Mouse (Mus musculus): ENCODE results near the gene Btbd1.

The Btbd1 gene

DNA sequence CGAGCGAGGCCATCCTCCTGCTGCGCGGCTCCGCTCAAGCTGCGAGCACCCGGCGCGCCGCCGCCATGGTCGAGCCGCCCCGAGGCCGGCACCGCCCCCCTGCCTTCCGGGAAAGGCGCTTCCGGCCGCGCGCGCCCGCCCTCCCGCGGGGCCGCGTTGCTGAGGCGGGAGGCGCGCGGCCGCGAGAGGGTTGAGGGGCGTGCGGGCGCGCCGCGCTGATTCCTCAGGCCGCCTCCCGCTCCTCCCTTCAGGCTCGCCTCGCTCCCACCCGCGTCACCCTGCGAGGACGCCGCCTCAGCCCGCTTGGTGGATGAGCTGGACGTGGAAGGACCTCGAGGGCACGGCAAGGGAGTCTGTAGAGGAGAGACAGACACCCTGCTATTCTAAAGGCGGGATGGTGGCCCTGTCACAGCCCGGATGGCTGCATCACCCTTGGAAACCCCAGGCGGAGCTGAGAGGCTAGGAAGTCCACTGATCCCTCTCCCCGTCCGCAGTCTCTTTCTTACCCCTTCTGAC is at the start of gene Btbd1:
Btbd1 (minus strand) TSS at position 53 of the 516 bp plus-strand sequence.
- DNase-seq: no peak

DNA sequence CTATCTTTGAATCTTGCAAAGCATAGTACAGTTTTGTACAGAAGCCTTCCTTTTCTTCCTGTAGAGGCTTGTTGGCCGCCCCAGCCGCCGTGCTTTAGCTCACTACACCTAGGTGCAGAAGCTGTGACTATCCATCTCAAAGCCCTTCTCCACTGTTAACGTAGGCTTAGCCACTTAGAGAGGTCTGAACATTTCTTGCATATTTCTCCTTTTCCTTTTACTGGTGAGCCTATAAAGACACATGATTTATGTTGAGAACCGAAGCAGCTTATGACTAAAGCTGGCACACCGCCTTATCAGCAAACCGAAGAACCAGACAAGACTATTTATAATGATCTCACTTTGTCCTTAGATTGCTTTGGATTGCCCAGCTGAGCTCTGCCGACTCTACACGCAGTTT is 46.1 kb upstream of the Btbd1 start:
- no peak for DNase-seq

DNA sequence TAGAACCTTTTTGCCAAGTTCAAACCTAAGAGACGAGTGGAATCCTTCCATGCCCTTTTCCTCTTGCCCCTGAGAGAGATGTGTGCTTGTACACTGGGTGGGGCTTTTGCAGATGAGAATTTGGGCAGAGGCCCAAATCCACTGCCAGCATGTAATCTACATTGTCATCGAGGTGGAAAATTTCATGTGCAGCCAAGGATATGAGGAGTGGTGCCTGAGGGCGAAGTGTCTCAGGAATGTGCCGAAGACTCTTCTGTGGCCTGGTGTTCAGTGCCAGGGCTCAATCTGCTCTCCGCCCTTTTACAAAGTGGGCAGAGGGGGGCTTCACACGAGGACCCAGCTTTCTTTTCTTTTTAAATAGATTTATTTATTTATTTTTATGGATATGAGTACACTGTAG is 45.4 kb upstream of the Btbd1 start:
- no peak for DNase-seq

DNA sequence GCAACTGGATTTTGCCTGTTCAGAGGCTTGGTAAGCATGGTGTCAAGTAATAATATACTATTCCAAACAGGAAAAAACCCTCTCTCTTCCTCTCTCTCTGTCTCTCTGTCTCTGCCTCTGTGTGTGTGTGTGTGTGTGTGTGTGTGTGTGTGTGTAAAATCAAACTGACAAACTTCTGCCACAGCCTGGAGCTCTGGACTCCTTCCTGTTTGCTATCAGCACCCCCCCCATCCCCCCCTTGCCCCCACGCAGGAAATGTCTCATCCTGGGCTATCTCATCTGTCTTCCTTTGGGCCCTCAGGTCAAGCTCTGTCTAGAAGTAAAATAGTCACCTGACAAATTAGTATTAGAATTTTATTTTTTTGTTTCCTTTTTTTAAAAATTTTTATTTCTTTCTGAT is 44.6 kb upstream of the Btbd1 start:
- no peak for DNase-seq

DNA sequence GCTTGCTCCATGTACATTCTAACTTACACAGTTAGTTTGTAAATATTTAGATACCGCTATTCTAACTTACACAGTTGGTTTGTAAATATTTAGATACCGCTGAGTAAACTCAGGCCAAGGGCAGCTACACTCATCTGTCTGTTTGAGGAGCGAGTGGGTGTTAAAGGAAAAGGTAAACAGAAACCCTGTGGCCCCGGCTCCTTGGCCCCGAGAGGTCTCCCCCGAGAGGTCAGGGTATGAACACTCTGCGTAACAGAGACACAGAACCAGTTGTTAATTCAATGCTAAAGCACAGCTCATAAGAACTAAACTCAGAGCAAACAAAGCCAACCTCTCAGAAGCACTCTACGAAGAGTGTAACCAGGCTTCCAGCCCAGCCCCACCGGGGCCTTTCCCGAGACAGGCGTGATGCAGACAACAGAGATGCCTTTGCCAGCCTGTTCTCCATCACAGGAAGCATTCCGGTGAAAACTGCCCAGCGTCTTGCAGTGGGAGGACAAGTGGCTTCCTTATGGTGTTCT is 43.3 kb upstream of the Btbd1 start:
- no peak for DNase-seq

DNA sequence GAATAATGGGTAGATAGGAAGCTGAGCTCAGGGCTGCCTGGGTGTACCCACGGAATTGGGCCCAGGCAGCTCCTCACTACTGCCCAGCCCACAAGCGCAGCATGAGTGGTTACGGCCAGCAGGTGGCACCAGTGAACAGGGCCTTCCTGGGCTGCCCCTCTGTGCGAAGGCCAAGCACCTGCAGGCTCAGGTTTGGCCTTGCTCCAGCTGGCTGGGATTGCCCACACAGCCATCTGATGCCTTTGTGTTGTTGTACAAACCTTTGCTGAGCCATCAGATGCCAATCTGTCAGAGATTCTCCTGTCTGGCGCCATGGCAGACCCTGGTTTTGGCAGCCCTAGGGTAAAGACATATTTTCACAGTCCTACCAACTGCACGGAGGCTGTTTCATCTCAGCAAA is 38.9 kb upstream of the Btbd1 start:
- peak; percentile 97 for DNase-seq

DNA sequence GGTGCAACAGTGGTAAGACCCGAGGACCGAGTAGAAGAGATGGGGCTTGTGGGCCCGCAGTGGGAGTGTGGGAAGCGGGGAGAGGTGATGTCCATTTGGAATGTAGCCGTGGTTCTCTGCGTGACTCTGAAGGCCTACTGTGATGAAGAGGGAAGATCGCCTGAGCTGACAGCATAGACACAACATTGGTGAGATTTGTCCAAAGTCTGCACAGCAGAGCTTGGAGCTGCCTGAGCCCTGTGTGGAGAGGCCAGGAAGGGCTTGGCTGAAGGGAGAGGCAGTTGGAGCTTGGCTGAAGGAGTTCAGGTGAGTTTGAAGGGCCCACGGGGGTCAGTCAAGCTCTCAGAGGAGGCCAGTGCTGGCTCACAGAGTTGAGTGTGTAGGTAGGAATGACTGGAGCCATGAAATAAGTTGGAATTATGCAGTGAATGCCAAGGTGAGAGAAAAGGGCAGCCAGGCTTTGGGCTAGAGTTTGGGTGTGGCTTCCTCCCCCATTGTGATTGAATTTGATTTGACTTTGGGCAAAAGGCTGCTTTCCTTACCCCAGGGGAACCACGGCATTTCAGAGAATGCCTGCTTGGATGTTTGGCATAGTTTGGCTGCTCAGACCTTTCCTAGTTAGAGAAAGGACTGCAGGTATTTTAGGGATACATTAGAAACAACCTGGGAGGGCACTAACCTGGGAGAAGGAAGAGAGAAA is 38.1 kb upstream of the Btbd1 start:
- no peak for DNase-seq

DNA sequence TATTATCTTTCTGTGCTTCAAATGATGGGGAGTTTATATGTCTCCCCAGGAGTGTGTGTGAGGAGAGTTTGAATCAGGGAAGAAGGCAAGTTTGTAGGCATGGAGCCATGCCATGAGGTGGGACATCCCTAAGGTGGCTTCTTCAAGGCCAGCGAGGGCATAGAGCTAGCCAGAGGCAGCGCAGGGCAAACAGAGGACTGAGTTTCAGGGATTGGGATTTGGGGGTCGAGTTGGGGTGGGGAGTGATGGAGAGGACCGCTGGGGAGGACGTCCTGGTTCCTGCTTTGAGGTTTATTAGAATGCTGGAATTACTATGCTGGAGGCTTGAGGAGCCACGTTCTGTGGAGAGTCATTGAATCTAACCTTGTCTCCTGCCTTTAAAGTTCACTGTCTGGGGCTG is 36.7 kb upstream of the Btbd1 start:
- DNase-seq: no peak

DNA sequence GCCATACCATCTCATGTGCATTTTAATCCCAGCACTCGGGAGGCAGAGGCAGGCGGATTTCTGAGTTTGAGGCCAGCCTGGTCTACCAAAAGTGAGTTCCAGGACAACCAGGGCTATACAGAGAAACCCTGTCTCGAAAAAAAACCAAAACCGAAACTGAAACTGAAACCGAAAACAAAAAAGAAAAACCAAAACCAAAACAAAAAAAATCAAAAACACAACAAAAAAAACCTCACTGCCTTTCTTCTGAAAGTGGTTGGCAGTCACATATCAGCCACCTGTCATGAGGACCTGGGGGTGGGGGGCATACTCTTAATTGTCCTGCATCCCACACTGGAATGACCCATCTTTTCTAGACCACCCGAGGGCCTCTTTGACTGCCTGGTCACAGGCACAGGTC is 35.3 kb upstream of the Btbd1 start:
- no peak for DNase-seq

DNA sequence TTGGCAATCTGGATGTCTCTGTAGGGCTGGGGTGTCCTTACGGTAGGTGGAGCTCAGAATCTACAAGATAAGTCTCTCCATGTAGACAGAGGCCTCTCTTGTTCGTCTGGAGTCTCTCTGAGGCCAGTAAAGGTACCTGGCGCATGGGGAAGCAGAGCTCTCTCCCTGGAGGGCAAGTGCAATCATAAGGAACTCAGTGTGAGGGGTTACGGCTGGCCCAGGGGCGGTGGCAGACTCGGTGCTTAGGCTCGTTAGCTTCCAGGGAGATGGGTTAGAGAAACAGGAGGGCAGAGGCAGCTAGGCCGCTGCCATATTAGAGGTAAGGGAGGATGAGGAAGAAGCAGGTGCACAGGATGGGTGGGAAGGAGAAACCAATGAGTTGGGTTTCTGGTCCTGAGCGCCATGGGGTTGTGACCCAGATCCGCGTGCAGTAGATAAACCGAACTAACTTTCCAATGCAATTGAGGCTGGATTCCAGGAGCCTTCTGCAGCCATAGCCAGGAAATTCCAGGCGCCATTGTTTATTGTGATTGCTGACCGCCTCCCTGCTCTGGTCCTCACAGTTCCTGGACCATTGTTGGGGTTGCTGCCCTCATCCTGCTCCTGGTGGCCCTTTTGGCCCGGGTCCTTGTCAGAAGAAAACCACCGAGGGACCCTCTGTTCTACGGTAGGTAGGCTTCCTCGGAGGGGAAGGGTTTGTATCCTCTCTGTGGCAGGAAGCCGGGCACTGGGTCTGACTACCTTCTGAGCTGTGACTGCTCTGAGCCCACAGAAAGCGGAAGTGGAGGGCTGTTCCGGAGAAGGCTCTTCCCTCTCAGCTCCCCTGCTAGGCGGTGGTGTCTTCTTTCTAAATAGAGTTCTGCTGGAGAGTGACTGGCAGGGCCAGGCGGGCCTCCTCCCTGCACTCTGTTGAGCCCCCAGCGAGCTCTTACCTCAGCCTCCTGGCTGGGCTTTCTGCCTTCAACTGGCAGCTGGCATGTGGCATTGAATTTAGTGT is 33.7 kb upstream of the Btbd1 start:
- no peak for DNase-seq

DNA sequence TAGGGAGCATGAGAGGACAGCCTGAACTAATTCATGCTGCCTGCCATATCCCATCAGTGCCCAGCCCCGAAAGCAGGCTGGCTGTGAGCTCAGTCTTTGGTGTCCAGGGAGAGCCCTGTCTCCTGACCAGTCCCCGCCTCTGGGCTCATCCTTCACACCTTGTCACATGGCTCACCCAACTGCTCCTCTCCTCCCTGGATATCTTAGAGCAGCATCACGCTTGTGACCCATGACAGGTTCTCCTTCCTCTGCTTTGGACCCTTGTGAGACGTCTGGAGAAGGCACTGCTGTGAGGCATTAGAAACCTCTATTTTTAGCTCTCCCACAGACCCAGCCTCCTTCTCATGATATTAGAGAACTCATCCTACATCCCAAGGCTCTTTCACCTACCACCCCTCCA is 32.7 kb upstream of the Btbd1 start:
- DNase-seq: no peak

DNA sequence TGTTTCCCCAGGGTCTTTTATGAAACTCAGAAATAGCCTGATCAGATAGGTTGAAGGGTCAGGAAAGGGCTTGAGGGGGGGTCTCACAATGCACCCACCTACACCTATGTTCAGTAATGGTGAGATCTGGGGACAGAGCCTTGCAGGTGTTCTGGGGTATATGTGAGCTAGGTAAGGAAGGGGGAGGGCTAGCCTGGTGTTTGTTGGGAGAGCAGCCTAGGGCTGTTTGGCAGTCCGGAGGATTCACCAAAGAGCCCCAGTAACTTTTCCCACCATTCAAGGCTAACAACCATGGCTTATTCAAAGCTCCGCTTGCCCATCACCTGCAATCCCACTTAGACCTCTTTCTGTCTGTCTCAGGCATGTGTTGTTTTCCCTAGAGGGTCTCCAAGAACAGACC is 32.2 kb upstream of the Btbd1 start:
- DNase-seq: no peak

DNA sequence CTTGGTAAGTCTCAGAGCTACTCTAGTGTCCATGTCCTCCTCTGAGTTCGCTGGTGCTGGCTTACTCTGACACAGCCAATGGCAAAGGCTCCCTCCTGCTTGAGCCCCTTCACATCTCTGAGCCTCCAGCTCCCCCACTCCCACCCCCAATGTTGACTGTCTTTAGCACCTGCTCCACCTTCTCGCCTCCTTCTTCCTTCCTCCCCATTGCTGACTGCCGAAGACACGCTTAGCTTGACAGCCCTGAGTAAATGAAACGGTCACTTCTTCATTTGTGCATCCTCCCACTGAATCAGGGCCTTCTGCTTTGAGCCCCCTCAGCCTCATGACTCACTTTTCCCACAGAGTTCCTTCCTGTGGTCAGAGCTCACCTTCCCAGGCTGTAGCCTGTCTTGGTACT is 31.8 kb upstream of the Btbd1 start:
- DNase-seq: no peak

DNA sequence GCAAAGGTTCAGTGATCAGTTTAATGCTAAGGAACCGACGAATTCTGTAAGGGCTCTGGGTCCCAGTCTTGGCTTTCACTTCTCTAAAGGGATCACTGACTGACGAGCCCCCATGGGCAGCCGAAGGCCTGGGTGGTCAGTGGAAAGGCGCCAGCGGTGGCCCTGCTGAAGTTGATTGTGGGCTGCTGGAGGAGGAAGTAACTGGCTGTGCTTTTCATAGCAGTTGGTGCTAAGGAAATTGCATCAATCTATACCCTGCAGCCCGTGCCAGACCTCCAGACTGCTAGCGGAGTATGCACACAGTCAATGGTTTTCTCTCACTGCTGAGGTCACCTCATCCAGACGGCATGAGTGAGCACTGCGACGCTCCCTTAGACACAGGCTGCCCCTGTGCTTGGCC is 30.8 kb upstream of the Btbd1 start:
- DNase-seq: no peak

DNA sequence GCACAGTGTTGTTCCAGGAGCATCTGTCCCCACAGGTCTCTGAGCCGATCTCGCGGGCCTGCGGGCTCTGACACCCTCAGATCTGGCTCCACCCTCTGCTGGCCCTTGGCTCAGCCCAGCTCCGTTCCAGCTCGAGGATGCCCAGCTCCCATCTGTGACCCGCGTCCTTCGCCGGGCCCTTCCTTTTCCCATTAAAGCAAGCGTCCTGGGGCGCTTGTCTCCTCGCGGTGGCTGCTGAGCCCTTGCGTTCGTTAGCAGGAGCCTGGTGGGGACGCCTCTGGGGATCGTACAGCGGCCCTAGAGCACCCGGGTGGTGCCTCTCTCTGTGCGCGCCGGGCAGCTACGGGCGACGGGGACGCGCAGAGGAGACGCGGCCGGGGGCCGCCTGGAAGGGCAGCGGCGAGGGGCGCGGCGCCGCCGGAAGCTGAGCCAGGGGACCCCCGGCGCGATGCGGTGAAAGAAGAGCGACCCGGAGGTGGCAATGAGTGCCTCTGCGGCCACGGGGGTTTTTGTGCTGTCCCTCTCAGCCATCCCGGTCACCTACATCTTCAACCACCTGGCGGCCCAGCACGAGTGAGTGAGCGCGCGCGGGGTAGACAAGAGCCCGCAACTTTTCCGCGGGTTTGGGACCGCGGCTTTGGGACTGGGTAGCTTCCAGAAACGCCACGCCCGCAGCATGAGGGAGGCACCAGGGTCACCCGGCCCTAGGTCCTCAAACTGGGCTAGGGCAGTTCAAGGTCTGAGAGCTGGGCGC is 29.9 kb upstream of the Btbd1 start, which contains the start of gene Tm6sf1:
Tm6sf1 (plus strand) TSS at position 34 of the 754 bp plus-strand sequence.
- DNase-seq: no peak

DNA sequence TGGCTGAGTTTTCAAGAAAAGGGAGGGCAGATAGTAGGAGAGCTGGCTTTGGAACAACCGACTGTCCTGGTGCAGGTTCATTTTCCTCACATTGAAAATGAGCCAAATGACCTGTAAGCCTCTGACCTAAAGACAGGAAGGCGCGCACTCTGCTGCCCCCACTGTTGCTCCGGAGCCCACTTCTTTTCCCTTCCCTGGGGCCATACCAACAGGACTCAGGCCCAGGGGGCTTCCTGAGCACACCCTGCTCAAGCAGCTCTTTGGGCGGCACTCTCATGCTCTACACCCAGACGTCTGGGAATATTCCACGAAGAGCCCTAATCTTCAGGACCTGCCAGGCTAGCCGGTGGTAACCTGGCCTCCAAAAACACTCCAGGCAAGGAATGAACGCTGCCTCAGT is 29.0 kb upstream of the Btbd1 start:
- no peak for DNase-seq

DNA sequence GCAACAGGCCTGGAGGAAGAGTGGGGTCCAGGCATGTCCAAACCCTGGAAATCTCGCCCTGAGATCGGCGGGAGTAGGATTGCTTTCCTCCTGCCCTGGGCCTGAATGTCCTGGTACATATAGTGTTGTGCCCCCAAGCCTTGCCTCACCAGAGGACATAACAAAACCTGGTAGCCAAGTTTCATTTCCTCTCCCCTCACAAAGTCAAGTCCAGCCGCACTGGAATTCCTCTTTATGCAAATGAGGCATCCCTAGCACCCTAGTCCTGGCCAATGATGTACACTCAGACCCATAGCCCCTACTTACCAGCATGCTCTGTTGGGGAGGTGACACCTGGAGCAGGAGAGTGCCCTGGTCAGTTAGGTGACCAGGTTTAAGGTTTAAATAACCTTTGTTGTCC is 27.0 kb upstream of the Btbd1 start:
- no peak for DNase-seq

DNA sequence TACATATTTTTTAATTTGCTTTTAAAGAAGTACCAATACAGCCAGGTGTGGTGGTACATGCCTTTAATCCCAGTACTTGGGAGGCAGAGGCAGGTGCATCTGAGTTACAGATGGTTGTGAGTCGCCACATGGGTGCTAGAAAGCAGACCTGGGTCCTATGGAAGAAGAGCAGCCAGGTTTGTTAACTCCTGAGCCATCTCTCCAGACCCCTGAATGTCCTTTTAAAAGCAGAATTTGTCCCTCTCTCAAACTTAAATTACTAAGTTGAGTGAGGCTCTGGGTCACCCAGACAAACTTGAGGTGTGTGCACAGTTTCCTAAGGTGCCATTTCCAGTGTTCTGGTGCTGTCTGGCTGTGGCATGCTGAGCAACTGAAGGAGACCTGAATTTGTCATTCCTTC is 26.5 kb upstream of the Btbd1 start, which contains the start of gene Gm10160:
Gm10160 (minus strand) TSS at position 101 of the 400 bp plus-strand sequence.
- no peak for DNase-seq

DNA sequence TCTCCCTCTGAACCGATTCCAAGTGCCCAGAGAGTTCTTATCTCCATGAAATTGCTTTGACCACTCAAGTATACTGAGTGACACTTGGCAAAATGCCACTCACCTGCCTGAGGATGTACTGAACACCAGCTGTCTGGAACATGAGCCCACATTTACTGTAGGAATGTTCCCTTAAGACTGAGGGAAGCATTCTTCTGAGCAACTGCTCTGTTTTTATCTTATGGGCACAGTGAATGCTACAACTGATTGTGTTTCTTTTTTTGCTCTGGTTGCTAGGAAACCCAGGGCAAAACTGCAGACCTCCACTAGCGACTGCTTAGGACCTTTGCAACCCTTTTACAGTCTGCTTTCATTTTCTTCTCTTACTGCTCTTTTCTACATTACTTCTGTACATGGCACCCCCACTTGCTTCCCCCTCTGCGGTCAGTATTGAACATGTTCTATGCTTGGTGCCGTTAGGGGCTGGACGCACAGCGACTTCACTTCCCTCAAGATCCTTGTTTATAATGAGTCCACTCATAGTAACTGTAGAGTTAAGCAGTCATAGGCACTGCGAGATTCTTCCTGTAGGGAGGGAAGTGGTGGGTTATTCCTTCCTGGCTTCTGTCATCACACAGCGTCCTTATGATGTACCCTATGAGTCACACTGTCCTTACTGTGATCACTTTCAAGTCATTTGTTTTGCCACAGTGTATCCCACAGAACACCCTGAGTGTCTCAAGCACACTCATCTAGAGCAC is 25.5 kb upstream of the Btbd1 start:
- DNase-seq: no peak

DNA sequence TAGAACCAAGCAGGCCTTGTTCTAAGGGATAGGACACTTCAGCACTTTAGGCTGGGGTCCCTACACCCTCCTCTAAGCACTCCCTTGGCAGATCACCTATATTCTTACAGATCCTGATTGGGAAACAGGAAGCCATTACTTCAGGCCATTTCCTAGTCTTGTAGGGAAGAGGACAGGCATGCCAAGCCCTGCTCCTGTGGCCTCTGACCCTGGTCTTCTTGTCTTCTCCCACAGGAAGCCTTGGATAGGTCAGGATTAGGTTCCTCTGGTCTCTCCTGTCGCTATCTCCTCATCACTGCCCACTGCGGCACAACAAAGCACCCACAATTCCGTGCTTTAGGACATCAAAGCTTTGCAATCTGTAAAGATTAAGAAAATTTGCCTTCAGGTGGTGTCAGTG is 22.5 kb upstream of the Btbd1 start:
- DNase-seq: no peak

DNA sequence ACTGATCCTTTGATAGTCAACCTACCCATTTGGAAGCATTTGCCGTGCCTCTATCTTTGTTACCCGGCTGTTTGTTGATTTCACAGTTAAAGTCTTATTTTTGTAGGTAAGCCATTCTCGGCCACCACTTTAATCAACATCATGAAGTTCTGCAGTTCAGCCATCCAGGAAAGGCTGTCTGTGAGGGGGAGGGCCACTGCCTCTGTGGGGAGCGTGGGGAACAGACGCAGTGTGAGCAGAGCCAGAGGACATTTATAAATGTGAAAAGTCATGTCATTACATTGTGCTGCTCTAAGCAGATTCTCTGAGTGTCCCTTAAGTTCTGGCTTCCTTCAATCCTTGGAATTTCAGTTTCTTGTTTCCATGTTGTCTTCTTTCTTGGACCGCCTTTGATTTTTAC is 20.9 kb upstream of the Btbd1 start:
- DNase-seq: no peak

DNA sequence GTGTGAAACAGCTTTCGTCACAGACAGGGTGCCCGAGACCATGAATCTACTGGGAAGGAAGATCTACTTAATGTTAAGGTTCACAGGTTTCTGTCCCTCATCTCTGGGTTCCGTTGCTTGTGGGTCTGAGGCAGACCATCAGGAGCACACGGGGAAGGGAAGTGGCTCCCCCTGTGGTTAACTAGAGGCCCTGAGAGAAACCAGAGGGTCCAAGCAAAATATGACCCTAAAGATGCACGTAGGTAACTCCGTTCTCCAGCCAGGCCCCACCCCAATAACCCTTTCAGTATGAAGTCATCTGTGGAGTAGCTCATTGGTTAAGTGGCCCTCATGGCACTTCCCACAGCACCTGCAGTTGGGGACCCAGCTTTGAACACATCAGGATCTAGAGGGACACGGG is 20.4 kb upstream of the Btbd1 start:
- DNase-seq: no peak

Measured in cerebellum, adult 11 months (tissue).